Mouse (Mus musculus): Measurements from ENCODE around the gene Slc8b1. TPM values are rescaled to one million over a fixed set of nuclear protein-coding genes. Genes with fewer than 3 reads are reported as not detected.

Gene Slc8b1
- total RNA-seq, 1 experiment = 20.5 TPM

GRCm38 (mm10) chr5:120574469-120575063 lies 63.6 kb downstream of the Slc8b1 start:
- in situ Hi-C loops (cut with MboI; ENCODE audit: low sequenced_read_pairs in 2 of 2, unreplicated experiment in 2 of 2) = no loop called here
- no peaks in the 10 kb centered on the region for H3K9me3 ChIP-seq (ENCODE audit: control insufficient read depth, insufficient read depth, low read depth, low read length)

GRCm38 (mm10) chr5:120576781-120577301 lies 65.9 kb downstream of the Slc8b1 start:
- no peak for DNase-seq (ENCODE audit: low read depth, low spot score)
- Histone ChIP-seq H3K9me3 (ENCODE audit: control insufficient read depth, insufficient read depth, low read depth, low read length) (no peaks in the 10 kb centered on the region), H3K4me3 (ENCODE audit: insufficient read depth in 1 of 2, low read depth in 1 of 2, low read length in 2 of 2, poor library complexity in 1 of 2, severe bottlenecking in 1 of 2) (no peak overlapping the region), H3K36me3 (ENCODE audit: control insufficient read depth, insufficient read depth, low read length, poor library complexity, severe bottlenecking) (no peaks in the 10 kb centered on the region), H3K4me1 (ENCODE audit: control insufficient read depth in 2 of 2, insufficient read depth in 2 of 2, low read length in 2 of 2, poor library complexity in 1 of 2) (peaks cover 2 to 21% of the 10 kb centered on the region in 2 experiments; a peak in 3 of 4 replicates), H3K9ac (ENCODE audit: insufficient read depth, low read depth, low read length, poor library complexity, severe bottlenecking) (no peak overlapping the region), H3K27ac (ENCODE audit: insufficient read depth, low read depth, low read length, poor library complexity, severe bottlenecking) (no peak overlapping the region)
- TF ChIP-seq ZC3H11A (IDR thresholded peaks at IDR 0.05; ENCODE audit: borderline replicate concordance, low read depth, low read length) (no peak), ZNF384 (IDR thresholded peaks at IDR 0.05; ENCODE audit: low read depth, low read length) (no peak)
- in situ Hi-C loops (cut with MboI; ENCODE audit: low sequenced_read_pairs in 2 of 2, unreplicated experiment in 2 of 2) = no loop called here

More at GRCm38 (mm10) chr5:120574469-120575063, 63.6 kb downstream of the Slc8b1 start:
- H3K4me3 ChIP-seq (ENCODE audit: insufficient read depth in 1 of 2, low read depth in 1 of 2, low read length in 2 of 2, poor library complexity in 1 of 2, severe bottlenecking in 1 of 2) = no peak overlapping the region
- peaks cover 2 to 17% of the 10 kb centered on the region in 2 experiments; a peak in 3 of 4 replicates for H3K4me1 ChIP-seq (ENCODE audit: control insufficient read depth in 2 of 2, insufficient read depth in 2 of 2, low read length in 2 of 2, poor library complexity in 1 of 2)
- no peak overlapping the region for H3K27ac ChIP-seq (ENCODE audit: insufficient read depth, low read depth, low read length, poor library complexity, severe bottlenecking)
- no peaks in the 10 kb centered on the region for H3K36me3 ChIP-seq (ENCODE audit: control insufficient read depth, insufficient read depth, low read length, poor library complexity, severe bottlenecking)
- DNase-seq (ENCODE audit: low read depth, low spot score) = no peak
- H3K9ac ChIP-seq (ENCODE audit: insufficient read depth, low read depth, low read length, poor library complexity, severe bottlenecking) = no peak overlapping the region
- no peak for TF ChIP-seq ZC3H11A (IDR thresholded peaks at IDR 0.05; ENCODE audit: borderline replicate concordance, low read depth, low read length)

GRCm38 (mm10) chr5:120577935-120578441 lies 67.0 kb downstream of the Slc8b1 start:
- no peak overlapping the region for H3K9ac ChIP-seq (ENCODE audit: insufficient read depth, low read depth, low read length, poor library complexity, severe bottlenecking)
- no peak overlapping the region for H3K27ac ChIP-seq (ENCODE audit: insufficient read depth, low read depth, low read length, poor library complexity, severe bottlenecking)
- H3K36me3 ChIP-seq (ENCODE audit: control insufficient read depth, insufficient read depth, low read length, poor library complexity, severe bottlenecking) = no peaks in the 10 kb centered on the region
- H3K4me3 ChIP-seq (ENCODE audit: insufficient read depth in 1 of 2, low read depth in 1 of 2, low read length in 2 of 2, poor library complexity in 1 of 2, severe bottlenecking in 1 of 2) = no peak overlapping the region
- in situ Hi-C loops (cut with MboI; ENCODE audit: low sequenced_read_pairs in 2 of 2, unreplicated experiment in 2 of 2) = no loop called here
- H3K9me3 ChIP-seq (ENCODE audit: control insufficient read depth, insufficient read depth, low read depth, low read length) = no peaks in the 10 kb centered on the region
- H3K4me1 ChIP-seq (ENCODE audit: control insufficient read depth in 2 of 2, insufficient read depth in 2 of 2, low read length in 2 of 2, poor library complexity in 1 of 2) = peaks cover 2 to 24% of the 10 kb centered on the region in 2 experiments; a peak in 3 of 4 replicates
- TF ChIP-seq HCFC1 (IDR thresholded peaks at IDR 0.05; ENCODE audit: borderline replicate concordance, insufficient read depth, low read length) = no peak
- TF ChIP-seq MAFK (IDR thresholded peaks at IDR 0.05; ENCODE audit: insufficient read depth, low read depth, low read length) = no peak
- TF ChIP-seq ZNF384 (IDR thresholded peaks at IDR 0.05; ENCODE audit: low read depth, low read length) = no peak
- no peak for TF ChIP-seq CHD2 (IDR thresholded peaks at IDR 0.05; ENCODE audit: low read depth, low read length)
- no peak for TF ChIP-seq ZC3H11A (IDR thresholded peaks at IDR 0.05; ENCODE audit: borderline replicate concordance, low read depth, low read length)
- no peak for DNase-seq (ENCODE audit: low read depth, low spot score)

DNA sequence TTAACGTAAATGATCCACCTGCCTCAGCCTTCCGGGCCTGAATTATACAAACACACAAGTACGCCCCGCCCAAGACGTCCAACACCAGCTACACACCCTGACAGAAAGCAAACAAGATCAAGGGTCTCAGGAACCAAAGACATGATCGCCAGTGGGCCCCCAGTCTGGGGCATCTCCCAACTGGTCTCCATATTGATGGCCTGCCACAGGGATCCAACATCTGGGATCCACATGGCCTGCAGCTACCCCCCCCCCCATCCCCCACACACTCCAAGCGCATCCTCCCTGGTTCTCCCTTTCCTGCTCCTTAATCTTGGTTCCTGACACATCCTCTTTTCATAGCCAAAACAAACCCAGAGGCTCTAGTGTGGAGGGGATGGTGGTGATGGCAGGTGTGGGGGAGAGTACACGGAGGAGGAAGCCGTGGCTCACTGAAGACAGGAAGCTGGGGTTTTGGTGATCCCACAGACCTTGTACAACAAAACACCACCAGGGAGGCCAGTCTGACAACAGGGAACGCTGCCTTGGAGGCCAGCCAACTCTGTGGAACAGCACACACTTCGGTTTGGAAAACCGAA lies 67.6 kb downstream of the Slc8b1 start:
- TF ChIP-seq ZNF384 (IDR thresholded peaks at IDR 0.05; ENCODE audit: low read depth, low read length) = no peak
- no peak for TF ChIP-seq MAFK (IDR thresholded peaks at IDR 0.05; ENCODE audit: insufficient read depth, low read depth, low read length)
- no peak for TF ChIP-seq HCFC1 (IDR thresholded peaks at IDR 0.05; ENCODE audit: borderline replicate concordance, insufficient read depth, low read length)
- TF ChIP-seq CHD2 (IDR thresholded peaks at IDR 0.05; ENCODE audit: low read depth, low read length) = no peak
- no peak for TF ChIP-seq ZC3H11A (IDR thresholded peaks at IDR 0.05; ENCODE audit: borderline replicate concordance, low read depth, low read length)
- in situ Hi-C loops (cut with MboI; ENCODE audit: low sequenced_read_pairs in 2 of 2, unreplicated experiment in 2 of 2) = no loop called here
- Histone ChIP-seq H3K9me3 (ENCODE audit: control insufficient read depth, insufficient read depth, low read depth, low read length) (no peaks in the 10 kb centered on the region), H3K4me1 (ENCODE audit: control insufficient read depth in 2 of 2, insufficient read depth in 2 of 2, low read length in 2 of 2, poor library complexity in 1 of 2) (peaks cover 2 to 24% of the 10 kb centered on the region in 2 experiments; a peak in 3 of 4 replicates), H3K4me3 (ENCODE audit: insufficient read depth in 1 of 2, low read depth in 1 of 2, low read length in 2 of 2, poor library complexity in 1 of 2, severe bottlenecking in 1 of 2) (no peak overlapping the region), H3K36me3 (ENCODE audit: control insufficient read depth, insufficient read depth, low read length, poor library complexity, severe bottlenecking) (no peaks in the 10 kb centered on the region), H3K9ac (ENCODE audit: insufficient read depth, low read depth, low read length, poor library complexity, severe bottlenecking) (no peak overlapping the region), H3K27ac (ENCODE audit: insufficient read depth, low read depth, low read length, poor library complexity, severe bottlenecking) (no peak overlapping the region)
- no peak for DNase-seq (ENCODE audit: low read depth, low spot score)
